31 mouse cellular contexts compared by ENCODE assay signal in genomic region chr3:25412003-25412402, GRCm38 (mm10).
"Had no signal": no experiment of that assay in that cellular context is flagged by ENCODE, and none has a peak within 500 bp of the region (broad histone marks: within the 10 kb centered on the region; RNA-seq: fewer than 3 reads in every experiment).

No protein-coding gene starts in this region.

- ATAC-seq: liver, embryonic 12.5 days; liver, postnatal 0 days; lung, postnatal 0 days; midbrain, embryonic 13.5 days; midbrain, embryonic 15.5 days; midbrain, embryonic 16.5 days had no signal

- H3K4me1 ChIP-seq: limb, embryonic 10.5 days; limb, embryonic 12.5 days; limb, embryonic 13.5 days; limb, embryonic 15.5 days; liver, embryonic 12.5 days; liver, embryonic 13.5 days; liver, embryonic 15.5 days; lung, embryonic 15.5 days; megakaryocyte, embryonic 14.5 days; midbrain, embryonic 10.5 days; midbrain, embryonic 12.5 days; midbrain, embryonic 13.5 days; midbrain, embryonic 15.5 days; neural tube, embryonic 12.5 days had no signal

- H3K4me2 ChIP-seq: limb, embryonic 12.5 days; limb, embryonic 13.5 days; limb, embryonic 15.5 days; liver, embryonic 11.5 days; liver, embryonic 12.5 days; liver, embryonic 13.5 days; liver, embryonic 15.5 days; lung, embryonic 14.5 days; lung, embryonic 15.5 days; midbrain, embryonic 11.5 days; midbrain, embryonic 12.5 days; midbrain, embryonic 13.5 days; midbrain, embryonic 15.5 days; neural tube, embryonic 12.5 days had no signal

- H3K27me3 ChIP-seq: limb, embryonic 12.5 days; limb, embryonic 13.5 days; limb, embryonic 15.5 days; liver, embryonic 12.5 days; liver, embryonic 13.5 days; liver, embryonic 15.5 days; lung, embryonic 15.5 days; megakaryocyte, embryonic 14.5 days; midbrain, embryonic 12.5 days; midbrain, embryonic 13.5 days; midbrain, embryonic 15.5 days; neural tube, embryonic 12.5 days had no signal

- H3K9me3 ChIP-seq: limb, embryonic 10.5 days; limb, embryonic 12.5 days; limb, embryonic 13.5 days; limb, embryonic 15.5 days; liver, embryonic 12.5 days; liver, embryonic 13.5 days; liver, embryonic 15.5 days; lung, embryonic 15.5 days; midbrain, embryonic 10.5 days; midbrain, embryonic 12.5 days; midbrain, embryonic 13.5 days; midbrain, embryonic 15.5 days; neural tube, embryonic 12.5 days had no signal

- H3K27ac ChIP-seq: limb, embryonic 10.5 days; limb, embryonic 12.5 days; limb, embryonic 13.5 days; limb, embryonic 15.5 days; liver, embryonic 12.5 days; liver, embryonic 13.5 days; liver, embryonic 14.5 days; liver, embryonic 15.5 days; lung, embryonic 15.5 days; macrophage; midbrain, embryonic 10.5 days; midbrain, embryonic 12.5 days; midbrain, embryonic 13.5 days; midbrain, embryonic 15.5 days; neural tube, embryonic 12.5 days had no signal

- H3K9ac ChIP-seq: limb, embryonic 12.5 days; limb, embryonic 13.5 days; limb, embryonic 15.5 days; liver, embryonic 12.5 days; liver, embryonic 13.5 days; liver, embryonic 14.5 days; liver, embryonic 15.5 days; liver, postnatal 0 days; lung, embryonic 14.5 days; lung, embryonic 15.5 days; midbrain, embryonic 12.5 days; midbrain, embryonic 13.5 days; midbrain, embryonic 15.5 days; neural tube, embryonic 12.5 days had no signal

- DNase-seq: left cerebral cortex, postnatal 4 days; liver; liver, embryonic 13.5 days; liver, postnatal 0 days; lung, adult 18-20 months; lung, adult 2 months; lung, embryonic 14.5 days; lung, postnatal 10 days; lung, postnatal 14 days; lung, postnatal 36 days; lung, postnatal 4 days had no signal

- H3K36me3 ChIP-seq: limb, embryonic 10.5 days; limb, embryonic 12.5 days; limb, embryonic 13.5 days; limb, embryonic 15.5 days; liver, embryonic 12.5 days; liver, embryonic 13.5 days; liver, embryonic 15.5 days; lung, embryonic 15.5 days; midbrain, embryonic 10.5 days; midbrain, embryonic 12.5 days; midbrain, embryonic 13.5 days; midbrain, embryonic 15.5 days; neural tube, embryonic 12.5 days had no signal

- H3K4me3 ChIP-seq: limb, embryonic 10.5 days; limb, embryonic 12.5 days; limb, embryonic 13.5 days; limb, embryonic 15.5 days; liver, embryonic 12.5 days; liver, embryonic 13.5 days; liver, embryonic 15.5 days; lung, embryonic 15.5 days; megakaryocyte, embryonic 14.5 days; midbrain, embryonic 10.5 days; midbrain, embryonic 12.5 days; midbrain, embryonic 13.5 days; midbrain, embryonic 15.5 days; myocyte; neural tube, embryonic 12.5 days had no signal
